Mouse (Mus musculus) forebrain, embryonic 13.5 days (tissue): ENCODE measurements at regions not wholly inside any gene's neighbourhood (a gene's known extent, or its start where the extent isn't known, plus 50 kb on each side); places are given as distances from the start of the nearest gene placed in this dataset.
A peak's percentile ranks its signal among the peaks of the same experiment; 100 is the strongest.

Experiments used
- ATAC-seq: fragments of 200-750 bp; cut with Nextera tagmentation; 2 replicates; pipeline ENCODE4 v1.8.0; 2017
- H3K27ac ChIP-seq: fragments of 300-500 bp; sonication (generic); 2 replicates; pipeline ENCODE4 v1.5.1; 2015; ENCODE audit warnings: inconsistent platforms, mild to moderate bottlenecking, moderate library complexity
- H3K27me3 ChIP-seq: fragments of 300-500 bp; sonication (generic); 2 replicates; pipeline ENCODE4 v1.6.1; 2015; ENCODE audit warnings: mild to moderate bottlenecking, inconsistent platforms
- H3K36me3 ChIP-seq: fragments of 300-500 bp; sonication (generic); 2 replicates; pipeline ENCODE4 v1.6.1; 2015; ENCODE audit warnings: mild to moderate bottlenecking, inconsistent platforms; ENCODE audit not compliant: poor library complexity, severe bottlenecking
- H3K4me1 ChIP-seq: fragments of 300-500 bp; sonication (generic); 2 replicates; pipeline ENCODE4 v1.6.1; 2015; ENCODE audit warnings: inconsistent platforms
- H3K4me2 ChIP-seq: fragments of 300-500 bp; sonication (generic); 2 replicates; pipeline ENCODE4 v1.6.1; 2015; ENCODE audit warnings: inconsistent platforms, mild to moderate bottlenecking, moderate library complexity
- H3K4me3 ChIP-seq: fragments of 300-500 bp; sonication (generic); 2 replicates; pipeline ENCODE4 v1.5.1; 2015; ENCODE audit warnings: mild to moderate bottlenecking, inconsistent platforms
- H3K9ac ChIP-seq: fragments of 300-500 bp; sonication (generic); 2 replicates; pipeline ENCODE4 v1.6.1; 2015; ENCODE audit warnings: mild to moderate bottlenecking, inconsistent platforms
- H3K9me3 ChIP-seq: fragments of 300-500 bp; sonication (generic); replicated peaks from 2 replicates; pipeline ENCODE4 v1.6.1; 2016; ENCODE audit warnings: inconsistent platforms
- WGBS: fragments of 180-500 bp; shearing (Covaris S2); methylation state at CpG from one replicate; pipeline ENCODE4 v1.1.7; 2015; 5-methylcytosine and 5-hydroxymethylcytosine counted together

DNA sequence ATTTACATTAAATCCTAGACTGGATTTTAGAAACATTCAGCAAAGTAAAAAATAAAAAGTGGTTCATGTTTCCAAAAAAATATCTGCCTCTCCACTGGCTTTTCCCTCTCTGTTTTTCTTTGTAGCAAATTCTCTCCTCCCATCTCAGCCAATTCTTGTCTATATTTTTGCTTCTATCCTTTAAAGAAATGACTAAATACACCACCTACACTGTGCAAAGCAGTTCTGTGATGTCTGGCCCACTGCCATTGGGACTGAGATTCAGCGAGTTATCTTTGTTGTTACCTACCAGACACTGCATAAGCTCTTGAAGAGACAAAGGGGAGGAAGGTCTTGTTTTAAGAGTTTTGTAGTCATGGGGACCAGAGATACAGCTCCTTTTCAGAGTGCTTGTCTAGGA is 835.8 kb upstream of the Klhl29 start:
- Histone ChIP-seq H3K9ac (no peak overlapping the region), H3K4me3 (no peak overlapping the region), H3K4me1 (no peaks in the 10 kb centered on the region), H3K36me3 (no peaks in the 10 kb centered on the region), H3K27me3 (no peaks in the 10 kb centered on the region), H3K4me2 (no peak overlapping the region), H3K27ac (no peak overlapping the region), H3K9me3 (no peaks in the 10 kb centered on the region)
- 48% methylated on average over 1 of the region's 1 CpGs for WGBS
- ATAC-seq = no peak

DNA sequence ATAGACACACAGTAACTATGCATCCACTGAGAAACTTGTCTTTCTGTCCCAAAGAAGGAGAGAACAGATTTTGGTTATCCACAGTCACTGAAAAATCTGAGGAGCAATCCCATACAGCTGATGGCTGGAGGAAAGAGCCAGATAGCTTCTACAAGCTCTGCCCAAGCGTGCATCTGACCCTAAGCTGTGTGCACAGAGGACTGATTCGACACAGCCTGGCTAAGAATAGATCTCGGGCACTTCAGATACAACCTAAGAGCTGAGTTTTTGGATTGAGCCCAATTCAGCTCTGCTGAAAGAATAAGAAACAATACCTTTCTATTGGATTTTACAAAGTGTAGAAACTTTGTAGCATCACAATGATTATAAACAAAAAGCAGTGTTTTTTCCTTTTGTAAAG is 813.8 kb upstream of the Klhl29 start:
- H3K4me3 ChIP-seq = no peak overlapping the region
- WGBS = 51% methylated on average over 3 of the region's 3 CpGs
- peaks cover 9% of the 10 kb centered on the region; the same call in 1 of the 2 replicates for H3K4me1 ChIP-seq
- no peak for ATAC-seq
- H3K4me2 ChIP-seq = no peak overlapping the region
- H3K36me3 ChIP-seq = no peaks in the 10 kb centered on the region
- no peaks in the 10 kb centered on the region for H3K9me3 ChIP-seq
- H3K27ac ChIP-seq = no peak overlapping the region
- no peaks in the 10 kb centered on the region for H3K27me3 ChIP-seq
- no peak overlapping the region for H3K9ac ChIP-seq

DNA sequence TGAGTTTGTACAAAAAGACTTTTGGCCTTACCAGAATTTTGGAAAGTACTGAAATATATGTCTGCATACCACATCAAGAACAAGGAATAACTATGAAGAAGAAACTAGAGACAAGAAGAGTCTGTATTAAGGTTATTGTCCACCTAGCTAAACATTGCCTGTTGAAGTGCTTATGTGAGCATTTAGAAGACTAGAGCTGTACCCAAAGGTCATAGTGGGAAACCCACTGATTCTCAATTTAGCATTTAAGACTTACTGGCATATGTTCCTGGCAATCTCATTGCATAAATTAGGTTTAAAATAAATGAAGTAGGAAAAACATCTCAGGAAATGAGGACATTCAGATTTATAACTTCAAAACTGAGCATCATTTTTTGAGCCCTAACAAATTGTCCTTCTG is 793.3 kb upstream of the Klhl29 start:
- Histone ChIP-seq H3K36me3 (no peaks in the 10 kb centered on the region), H3K27ac (no peak overlapping the region), H3K9me3 (no peaks in the 10 kb centered on the region), H3K4me1 (no peaks in the 10 kb centered on the region), H3K9ac (no peak overlapping the region), H3K4me3 (no peak overlapping the region), H3K4me2 (no peak overlapping the region), H3K27me3 (no peaks in the 10 kb centered on the region)
- ATAC-seq = no peak

DNA sequence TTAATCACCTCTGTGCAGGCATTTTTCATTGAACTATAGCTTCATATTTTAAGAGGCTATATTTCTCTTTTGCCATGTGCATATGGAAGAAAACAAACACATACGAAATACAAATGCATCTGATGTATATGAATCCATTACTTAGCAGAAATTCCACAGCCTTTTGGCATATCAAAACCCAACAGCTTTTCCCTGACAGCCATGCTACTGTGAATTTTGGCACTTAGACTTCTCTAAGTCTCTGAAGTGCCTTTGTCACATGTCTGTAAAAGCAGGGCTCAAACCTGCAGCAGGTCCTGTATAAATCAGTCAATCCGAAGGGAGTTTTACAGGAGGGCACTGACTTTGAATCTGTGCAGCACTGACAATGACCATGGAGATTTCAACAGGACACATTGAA is 778.8 kb upstream of the Klhl29 start:
- 83% methylated on average over 2 of the region's 2 CpGs for WGBS
- peak; percentile 51; the same call in 1 of the 2 replicates for ATAC-seq
- Histone ChIP-seq H3K27me3 (no peaks in the 10 kb centered on the region), H3K9ac (no peak overlapping the region), H3K36me3 (no peaks in the 10 kb centered on the region), H3K9me3 (no peaks in the 10 kb centered on the region), H3K4me2 (no peak overlapping the region), H3K27ac (no peak overlapping the region), H3K4me3 (no peak overlapping the region), H3K4me1 (no peaks in the 10 kb centered on the region)

DNA sequence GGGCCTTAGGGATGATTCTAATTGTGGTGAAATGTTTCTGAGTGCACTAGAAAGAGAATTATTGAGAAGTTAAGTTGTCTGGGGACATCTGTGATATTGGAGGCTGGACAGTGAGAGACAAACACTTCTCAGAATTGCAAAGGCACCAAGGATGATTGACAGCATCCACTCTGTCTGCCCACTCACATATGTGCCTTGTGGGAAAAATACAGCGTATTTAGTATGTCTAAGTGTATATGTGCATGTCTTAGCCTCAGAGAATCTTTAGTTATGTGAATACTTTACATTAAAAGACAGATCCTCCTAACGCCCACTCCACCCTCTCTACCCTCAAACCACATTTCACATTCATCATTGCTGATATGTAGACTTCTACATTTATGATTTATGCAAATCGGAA is 776.0 kb upstream of the Klhl29 start:
- no peak overlapping the region for H3K27ac ChIP-seq
- no peaks in the 10 kb centered on the region for H3K4me1 ChIP-seq
- H3K9ac ChIP-seq = no peak overlapping the region
- H3K27me3 ChIP-seq = no peaks in the 10 kb centered on the region
- ATAC-seq = no peak
- 85% methylated on average over 3 of the region's 3 CpGs for WGBS
- no peaks in the 10 kb centered on the region for H3K9me3 ChIP-seq
- H3K36me3 ChIP-seq = no peaks in the 10 kb centered on the region
- no peak overlapping the region for H3K4me3 ChIP-seq
- no peak overlapping the region for H3K4me2 ChIP-seq

DNA sequence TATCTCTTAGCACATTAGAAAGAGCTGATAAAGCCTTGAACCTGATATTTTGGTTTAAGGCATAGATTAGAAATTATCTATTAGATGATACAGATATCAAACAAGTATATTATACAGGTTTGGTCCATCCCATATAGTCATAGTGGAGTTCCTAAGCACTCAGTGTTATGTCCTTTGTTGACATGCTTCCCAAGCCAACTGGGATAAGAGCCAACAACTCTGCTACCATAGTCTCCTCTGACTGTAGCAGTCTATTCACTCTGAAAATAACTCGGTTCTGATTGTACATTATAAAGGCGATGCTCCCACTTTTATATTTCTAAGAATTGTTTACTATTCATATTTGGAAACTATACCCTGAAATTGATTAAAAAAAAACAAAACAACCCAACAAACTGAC is 757.0 kb upstream of the Klhl29 start:
- Histone ChIP-seq H3K4me1 (no peaks in the 10 kb centered on the region), H3K9me3 (no peaks in the 10 kb centered on the region), H3K27me3 (no peaks in the 10 kb centered on the region), H3K27ac (no peak overlapping the region), H3K4me2 (no peak overlapping the region), H3K9ac (no peak overlapping the region), H3K36me3 (no peaks in the 10 kb centered on the region), H3K4me3 (no peak overlapping the region)
- ATAC-seq = no peak
- 92% methylated on average over 2 of the region's 2 CpGs for WGBS

DNA sequence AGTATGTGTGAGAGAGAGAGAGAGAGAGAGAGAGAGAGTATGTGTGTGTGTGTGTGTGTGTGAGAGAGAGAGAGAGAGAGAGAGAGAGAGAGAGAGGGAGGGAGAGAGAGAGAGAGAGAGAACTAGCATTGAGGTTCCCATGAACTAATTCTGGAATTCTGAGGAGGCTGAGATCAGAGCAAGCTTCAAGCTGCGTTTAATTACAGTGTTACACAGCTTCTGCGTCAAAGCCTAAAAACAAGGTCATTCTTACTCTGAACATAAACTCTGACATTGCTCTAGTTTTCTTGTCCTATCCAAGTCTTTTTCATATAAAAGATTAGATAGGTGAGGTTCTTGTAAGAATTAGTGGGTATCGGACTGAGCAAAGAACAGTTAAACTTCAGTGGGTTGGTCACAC is 744.1 kb upstream of the Klhl29 start:
- H3K36me3 ChIP-seq = no peaks in the 10 kb centered on the region
- H3K4me2 ChIP-seq = no peak overlapping the region
- no peaks in the 10 kb centered on the region for H3K9me3 ChIP-seq
- H3K9ac ChIP-seq = no peak overlapping the region
- no peak overlapping the region for H3K27ac ChIP-seq
- no peak overlapping the region for H3K4me3 ChIP-seq
- no peaks in the 10 kb centered on the region for H3K4me1 ChIP-seq
- H3K27me3 ChIP-seq = no peaks in the 10 kb centered on the region
- ATAC-seq = no peak
- WGBS = 86% methylated on average over 3 of the region's 3 CpGs

DNA sequence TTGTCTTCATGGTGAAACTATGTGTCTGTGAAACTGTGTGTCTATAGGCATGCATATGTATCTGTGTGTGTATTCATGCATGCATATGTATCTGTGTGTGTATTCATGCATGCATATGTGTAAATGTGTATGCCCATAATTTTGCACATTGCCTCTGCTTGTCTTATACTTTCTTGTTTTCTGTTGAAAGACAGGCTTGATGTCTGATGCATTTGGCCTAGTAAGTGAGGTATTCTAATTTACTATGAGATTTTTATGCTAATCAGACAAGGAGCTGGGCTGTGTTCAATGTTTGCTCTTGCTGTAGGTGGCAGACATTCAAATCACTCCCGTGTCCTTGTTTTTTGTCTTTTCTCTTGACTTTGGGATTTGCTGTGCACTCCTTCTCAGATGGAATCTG is 739.8 kb upstream of the Klhl29 start:
- Histone ChIP-seq H3K36me3 (no peaks in the 10 kb centered on the region), H3K4me2 (no peak overlapping the region), H3K27me3 (no peaks in the 10 kb centered on the region), H3K4me1 (no peaks in the 10 kb centered on the region), H3K9ac (no peak overlapping the region), H3K9me3 (no peaks in the 10 kb centered on the region), H3K4me3 (no peak overlapping the region), H3K27ac (no peak overlapping the region)
- ATAC-seq = peak; percentile 24; the same call in 1 of the 2 replicates
- 74% methylated on average over 1 of the region's 1 CpGs for WGBS

DNA sequence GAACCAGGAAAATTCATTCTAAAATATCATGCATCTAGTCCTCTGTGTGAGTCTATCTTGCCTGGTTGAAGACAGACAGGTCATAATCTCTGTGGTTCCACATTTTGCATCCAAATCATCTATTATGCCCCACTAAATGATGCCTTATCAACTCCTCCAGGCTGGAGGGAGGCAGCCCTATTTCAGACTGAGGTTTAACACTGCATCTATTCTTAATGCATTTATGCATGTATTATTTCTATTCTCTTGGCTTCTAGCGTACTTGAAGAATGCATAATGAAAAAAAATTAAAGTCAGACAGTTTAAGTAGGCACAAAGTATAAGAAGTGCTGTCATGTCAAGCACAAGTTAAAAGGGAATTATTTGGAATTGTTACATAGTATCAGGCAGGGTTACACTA is 721.8 kb upstream of the Klhl29 start:
- Histone ChIP-seq H3K4me1 (no peaks in the 10 kb centered on the region), H3K36me3 (no peaks in the 10 kb centered on the region), H3K4me2 (no peak overlapping the region), H3K27ac (no peak overlapping the region), H3K9ac (no peak overlapping the region), H3K4me3 (no peak overlapping the region), H3K27me3 (no peaks in the 10 kb centered on the region), H3K9me3 (no peaks in the 10 kb centered on the region)
- ATAC-seq = 0 out of 2 replicates have a peak, but pooled peaks have one; percentile 43
- 63% methylated on average over 1 of the region's 1 CpGs for WGBS

DNA sequence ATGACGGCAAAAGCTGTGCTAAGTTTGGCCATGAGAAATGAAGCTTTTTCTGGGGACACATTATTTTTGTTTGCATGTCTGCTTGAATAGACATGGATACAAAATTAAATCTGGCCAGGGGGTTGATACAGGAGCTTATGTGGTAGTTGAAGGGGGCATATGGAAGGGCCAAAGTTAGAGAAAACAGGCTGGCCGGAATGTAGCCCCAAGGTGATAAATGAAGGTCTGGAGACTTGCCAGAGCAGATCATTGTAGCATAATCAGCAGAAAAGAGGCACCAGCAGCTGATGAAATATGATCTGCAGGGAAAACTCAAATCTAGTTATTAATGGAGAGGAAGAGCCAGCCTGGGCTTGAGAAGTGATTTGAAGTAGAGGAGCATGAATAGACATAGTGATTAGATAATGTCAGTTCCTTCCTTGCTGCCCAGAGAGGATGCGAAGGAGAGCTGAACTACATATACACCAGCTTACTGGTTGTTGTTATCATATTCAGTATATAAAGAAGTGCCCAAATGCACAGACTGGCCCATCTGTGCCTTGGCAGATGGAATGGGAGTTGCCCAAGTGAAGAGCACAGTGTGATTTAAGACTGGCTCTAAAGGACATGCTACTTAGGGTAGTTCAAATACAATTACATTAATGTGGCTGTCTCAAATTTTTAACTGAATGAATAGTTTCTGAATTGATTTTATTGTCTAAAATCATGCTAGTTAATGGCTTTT is 712.3 kb upstream of the Klhl29 start:
- ATAC-seq = peak; percentile 59; the same call in 1 of the 2 replicates
- H3K9ac ChIP-seq = no peak overlapping the region
- H3K36me3 ChIP-seq = no peaks in the 10 kb centered on the region
- peaks cover 2% of the 10 kb centered on the region; the same call in 1 of the 2 replicates for H3K4me1 ChIP-seq
- H3K27me3 ChIP-seq = no peaks in the 10 kb centered on the region
- H3K4me2 ChIP-seq = no peak overlapping the region
- H3K9me3 ChIP-seq = no peaks in the 10 kb centered on the region
- 71% methylated on average over 3 of the region's 3 CpGs for WGBS
- H3K27ac ChIP-seq = peak overlapping the region; percentile 44
- H3K4me3 ChIP-seq = no peak overlapping the region

DNA sequence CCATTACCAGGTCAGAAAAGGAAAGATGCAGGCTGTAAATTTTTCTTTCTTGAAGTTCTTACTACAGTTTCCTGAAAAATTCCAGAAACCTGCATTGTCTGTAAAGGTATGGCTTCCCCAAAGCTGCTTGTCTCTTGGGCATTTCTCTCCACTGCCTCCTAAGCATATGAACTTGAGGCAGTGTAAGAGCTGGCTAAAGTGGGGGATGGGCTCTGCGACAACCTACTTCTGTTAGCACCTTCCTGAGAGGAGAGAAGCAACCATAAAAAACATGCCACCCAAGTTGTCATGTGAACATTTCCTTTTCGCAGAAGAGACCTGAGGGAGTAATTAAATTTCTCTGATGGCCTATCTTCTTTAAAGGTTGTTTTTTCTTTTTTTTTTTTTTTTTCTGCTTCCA is 711.6 kb upstream of the Klhl29 start:
- no peak for ATAC-seq
- Histone ChIP-seq H3K27me3 (no peaks in the 10 kb centered on the region), H3K4me3 (no peak overlapping the region)

DNA sequence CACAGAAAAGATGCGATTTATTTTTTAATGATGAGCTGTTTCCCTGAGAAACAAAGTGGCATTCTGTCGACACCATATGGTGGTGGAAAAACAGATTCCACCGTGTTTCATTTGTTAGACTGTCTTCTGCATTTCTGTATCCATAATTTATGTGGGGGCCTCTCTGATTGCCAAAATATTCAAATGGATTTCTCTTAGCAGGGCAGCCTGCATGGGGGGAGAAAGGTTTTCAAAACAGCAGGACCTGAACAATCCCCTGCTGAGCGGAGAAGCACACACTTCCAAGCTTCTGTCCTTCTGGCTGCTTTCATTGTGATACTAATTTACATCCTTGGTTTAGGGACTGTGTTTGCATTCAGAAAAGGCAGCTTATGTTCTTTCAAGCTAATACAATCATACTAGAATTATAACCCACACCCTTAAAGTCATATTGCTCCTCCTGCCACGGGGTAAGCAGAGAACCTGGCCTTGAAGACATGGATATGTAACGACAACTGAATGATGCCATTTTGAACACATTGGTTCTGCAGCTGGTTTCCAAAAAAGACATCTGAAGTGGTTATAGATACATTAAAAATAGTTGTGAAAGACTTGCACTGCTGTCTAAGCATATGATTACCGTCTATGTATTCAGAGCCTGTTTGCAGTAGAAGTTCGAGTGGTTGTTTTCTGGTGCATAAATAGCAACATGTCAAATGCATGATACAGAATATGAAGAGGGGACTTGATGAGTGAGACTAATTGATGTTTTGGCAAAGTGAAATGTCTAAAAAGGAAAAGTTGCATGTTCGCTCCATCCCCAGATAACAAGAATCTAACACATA is 671.6 kb upstream of the Klhl29 start:
- no peak overlapping the region for H3K9ac ChIP-seq
- no peaks in the 10 kb centered on the region for H3K9me3 ChIP-seq
- H3K4me2 ChIP-seq = no peak overlapping the region
- H3K4me3 ChIP-seq = no peak overlapping the region
- 42% methylated on average over 9 of the region's 9 CpGs for WGBS
- no peaks in the 10 kb centered on the region for H3K36me3 ChIP-seq
- H3K4me1 ChIP-seq = peaks cover 13% of the 10 kb centered on the region
- no peaks in the 10 kb centered on the region for H3K27me3 ChIP-seq
- peak overlapping the region; percentile 51; the same call in 1 of the 2 replicates for H3K27ac ChIP-seq
- peak; percentile 89 for ATAC-seq

More for the DNA sequence above, 711.6 kb upstream of the Klhl29 start:
- H3K9ac ChIP-seq = no peak overlapping the region
- no peaks in the 10 kb centered on the region for H3K9me3 ChIP-seq
- peaks cover 2% of the 10 kb centered on the region; the same call in 1 of the 2 replicates for H3K4me1 ChIP-seq
- H3K36me3 ChIP-seq = no peaks in the 10 kb centered on the region
- no peak overlapping the region for H3K27ac ChIP-seq
- WGBS = 76% methylated on average over 2 of the region's 2 CpGs
- H3K4me2 ChIP-seq = no peak overlapping the region
